Mouse (Mus musculus) heart, postnatal 4 days (tissue): ENCODE data around the gene Med8. TPM values are rescaled to one million over a fixed set of nuclear protein-coding genes. Genes with fewer than 3 reads are reported as not detected.

Experiments
- DNase-seq: peaks from one replicate; pipeline ENCODE4 v3.0.0; 2021
- total RNA-seq, 2 experiments: library from RNA; stranded (reverse); gene quantifications; 2 replicates each; pipeline ENCODE4 v1.2.3; 2021

Gene Med8
- 10 to 100 TPM; 60.2 to 60.5 TPM for total RNA-seq

DNA sequence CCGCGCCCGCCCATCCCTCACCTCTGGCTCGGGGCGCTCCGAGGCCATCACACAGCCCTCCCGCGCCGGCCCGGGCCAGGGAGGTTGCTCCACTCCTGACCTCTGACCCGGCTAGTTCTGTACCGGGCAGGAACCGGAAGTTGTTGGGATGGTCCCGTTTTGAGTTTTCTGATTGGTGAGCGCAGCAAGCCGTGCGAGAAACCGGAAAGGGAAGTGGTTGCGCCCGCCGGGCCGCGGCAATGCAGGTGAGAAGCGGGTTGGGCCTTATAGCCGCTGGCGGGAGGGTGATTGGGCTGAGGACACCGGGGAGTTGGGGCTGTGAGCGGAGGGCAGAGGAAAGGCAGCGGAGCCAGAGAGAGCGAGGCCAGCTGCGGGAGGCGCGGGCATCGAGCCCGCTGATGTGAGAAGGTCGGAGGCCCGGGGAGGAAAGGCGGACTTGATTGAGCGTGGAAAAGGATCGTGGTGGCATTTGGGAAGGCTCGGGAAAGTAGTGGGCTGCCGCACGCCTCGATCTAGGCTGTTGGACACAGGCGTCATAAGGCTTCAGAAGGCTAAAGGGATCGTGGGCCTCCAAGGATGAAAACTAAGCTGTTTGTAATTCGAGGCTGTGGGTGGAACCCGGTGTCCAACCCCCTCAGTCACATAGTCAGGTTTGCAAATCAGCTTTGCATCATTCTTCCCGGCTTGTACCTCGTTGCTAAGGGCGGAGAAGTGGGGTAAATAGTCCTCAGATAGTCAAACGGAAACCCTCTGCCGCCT is at the start of gene Med8, which contains the start of gene Szt2:
Med8 (plus strand) TSS at position 196 of the 759 bp plus-strand sequence.
Szt2 (minus strand) TSS at position 132 of the 759 bp plus-strand sequence.
- peak; percentile 91 for DNase-seq

DNA sequence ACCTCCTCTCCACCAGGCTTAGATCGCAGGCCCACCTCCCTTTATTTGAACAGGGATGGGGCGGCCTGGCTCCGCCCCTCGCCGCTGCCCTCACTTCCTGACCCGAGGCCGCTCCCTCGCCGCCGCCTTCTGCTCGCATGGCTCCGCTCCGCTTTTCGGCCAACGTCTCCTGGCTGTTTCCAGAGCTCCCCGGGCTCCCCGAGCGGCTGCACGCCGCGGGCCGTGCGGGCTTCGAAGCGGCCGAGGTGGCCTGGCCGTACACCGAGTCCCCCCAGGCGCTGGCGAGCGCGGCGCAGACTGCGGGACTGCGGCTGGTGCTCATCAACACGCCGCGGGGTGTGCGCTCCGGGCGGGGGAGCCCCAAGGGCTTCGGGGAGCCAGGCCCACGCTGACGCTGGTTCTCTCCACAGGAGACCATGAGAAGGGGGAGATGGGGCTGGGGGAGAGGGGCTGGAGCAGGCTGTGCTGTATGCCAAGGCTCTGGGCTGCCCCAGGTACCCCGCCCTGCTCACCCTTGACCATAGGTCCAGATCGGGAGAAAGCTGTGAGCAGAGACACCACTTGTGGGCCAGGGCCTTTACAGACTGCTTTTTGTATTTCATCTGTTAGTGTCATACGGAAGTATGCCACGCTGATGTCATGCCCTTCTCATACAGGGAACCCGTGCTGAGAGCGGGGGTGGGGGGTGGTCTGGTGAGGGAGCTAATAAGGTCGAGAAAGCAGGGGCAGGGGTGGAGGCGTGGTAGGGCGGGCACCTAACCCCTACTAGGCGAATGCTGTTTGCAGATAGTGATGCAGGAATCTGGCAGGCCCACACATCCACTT is 49.0 kb upstream of the Med8 start:
- peak; percentile 79 for DNase-seq

DNA sequence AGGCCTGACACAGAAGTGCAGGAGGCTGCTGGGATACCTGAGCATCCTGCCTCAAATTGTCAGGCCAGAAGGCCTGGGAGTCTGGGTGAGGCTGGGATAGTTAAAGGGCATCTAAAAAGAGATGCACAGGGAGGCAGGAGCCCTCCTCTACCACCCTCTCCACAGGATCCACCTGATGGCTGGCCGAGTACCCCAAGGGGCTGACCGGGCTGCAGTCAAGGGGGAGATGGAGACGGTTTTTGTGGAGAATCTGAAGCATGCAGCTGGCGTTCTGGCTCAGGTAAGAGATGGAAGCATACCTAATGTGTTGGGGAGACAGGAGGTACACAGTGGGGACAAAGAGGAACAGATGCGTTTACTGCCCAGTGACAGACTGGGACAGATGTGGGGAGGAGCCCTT is 47.7 kb upstream of the Med8 start:
- DNase-seq, result no peak

DNA sequence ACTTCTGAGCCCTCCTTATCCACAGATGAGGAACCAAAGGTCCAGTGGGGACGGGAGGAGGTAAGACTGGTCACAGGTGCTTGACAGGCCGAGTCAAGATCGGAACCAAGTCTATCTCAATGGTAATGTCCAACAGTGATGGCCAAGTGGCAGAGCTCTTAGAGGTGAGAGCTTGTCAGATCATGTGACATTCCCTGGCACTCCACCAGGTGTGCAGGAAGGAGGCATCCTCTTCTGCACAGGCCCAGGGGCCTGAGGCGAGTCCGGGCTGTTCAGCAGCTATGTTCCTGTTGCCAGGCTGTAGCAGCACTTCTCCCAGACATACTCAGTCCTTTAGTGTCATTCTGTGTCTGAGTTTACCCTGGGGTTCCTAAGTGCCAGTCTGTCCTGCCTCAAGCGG is 46.3 kb upstream of the Med8 start:
- DNase-seq, result no peak

DNA sequence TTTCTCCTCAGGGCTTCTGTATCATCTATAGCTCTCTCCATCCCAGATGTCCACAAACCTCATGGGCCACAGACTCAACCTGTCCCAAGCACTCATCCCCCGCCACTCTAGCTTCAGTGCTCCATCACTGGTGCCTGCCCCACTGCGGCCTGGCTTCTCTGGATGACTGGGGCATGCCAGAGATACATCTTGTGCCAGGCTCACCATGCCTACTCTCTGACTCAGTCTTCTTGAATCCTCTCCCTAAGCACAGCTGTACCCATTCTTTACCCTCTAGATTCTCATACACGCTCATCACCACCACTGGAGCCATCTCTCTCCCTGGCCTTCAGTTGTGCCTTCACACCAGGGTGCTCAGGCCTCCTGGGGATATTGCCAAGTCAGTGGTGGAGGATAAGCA is 45.2 kb upstream of the Med8 start:
- DNase-seq, result no peak

DNA sequence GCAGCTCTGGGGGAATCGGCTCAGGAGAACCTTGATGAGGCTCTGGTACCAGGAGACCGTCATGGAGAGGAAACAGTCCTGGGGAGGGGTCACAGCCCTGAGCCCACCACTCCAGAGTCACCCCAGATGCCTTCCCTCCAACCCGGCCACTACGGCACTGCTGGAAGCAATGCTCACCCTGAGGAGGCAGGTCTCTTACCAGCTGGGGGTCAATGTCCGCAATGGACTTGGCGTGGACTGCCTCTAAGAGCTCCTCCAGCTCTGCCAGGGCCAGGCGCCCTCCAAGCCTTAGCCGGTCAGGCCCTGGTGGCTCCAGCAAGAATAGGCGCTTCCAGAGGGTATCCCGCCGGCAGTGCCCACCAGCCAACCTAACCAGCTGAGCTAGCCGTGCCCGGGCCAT is 44.5 kb upstream of the Med8 start:
- DNase-seq, result no peak

DNA sequence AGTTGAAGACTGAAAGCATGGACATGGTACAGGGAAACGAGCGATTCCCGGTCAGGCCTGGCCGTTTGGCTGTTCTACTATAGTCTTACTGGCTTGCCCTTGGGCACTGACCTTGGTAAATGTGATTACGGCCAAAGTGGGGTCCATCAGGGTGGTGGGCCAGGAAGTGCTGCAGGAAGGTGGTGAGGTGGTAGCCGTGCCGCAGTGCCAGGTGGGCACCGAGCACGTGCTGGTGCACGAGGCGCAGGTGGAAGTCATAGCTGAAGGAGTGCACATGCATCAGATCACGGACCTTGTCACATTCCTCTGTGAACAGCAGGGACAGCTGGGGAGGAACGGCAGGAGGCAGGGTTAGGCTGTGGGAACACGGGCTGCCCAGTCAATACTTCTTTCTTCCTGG is 43.1 kb upstream of the Med8 start:
- DNase-seq, result no peak

DNA sequence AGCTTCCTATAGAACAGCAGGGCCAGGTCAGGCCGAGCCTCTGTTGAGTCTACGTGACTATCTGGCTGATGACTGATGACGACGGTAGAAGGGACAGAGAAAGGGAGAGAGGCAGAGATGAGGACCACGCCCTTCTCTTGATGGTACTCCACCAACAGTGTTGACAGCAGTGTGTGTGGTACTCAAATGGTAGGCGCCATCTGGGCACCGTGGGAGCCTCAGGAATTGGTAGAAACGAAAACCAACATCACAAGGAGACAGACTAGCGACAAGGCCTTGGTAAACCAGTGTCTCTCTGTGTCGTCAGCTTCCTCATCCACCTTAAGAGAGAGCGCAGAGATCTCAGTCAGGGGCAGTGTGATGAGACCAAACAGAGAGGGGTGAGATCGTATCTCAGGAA is 41.6 kb upstream of the Med8 start:
- no peak for DNase-seq

DNA sequence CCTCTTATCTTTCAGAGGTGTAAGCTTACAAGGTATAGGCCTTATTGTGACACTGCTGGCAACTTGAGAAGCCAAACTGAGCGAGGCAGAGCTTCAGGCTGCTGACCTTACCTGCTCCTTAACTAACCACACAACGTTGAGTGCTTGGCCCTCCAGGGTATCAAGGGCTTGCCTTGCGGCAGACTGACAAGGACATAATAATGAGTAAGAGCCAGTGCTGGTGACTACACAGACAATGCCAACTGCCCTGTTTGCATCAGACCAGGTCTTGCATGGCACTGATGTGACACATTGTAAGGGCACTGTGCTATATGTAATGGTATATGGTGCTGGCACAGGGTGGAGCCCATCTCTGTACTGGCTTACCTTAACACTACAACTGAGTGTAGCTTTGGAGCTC is 40.5 kb upstream of the Med8 start:
- no peak for DNase-seq

DNA sequence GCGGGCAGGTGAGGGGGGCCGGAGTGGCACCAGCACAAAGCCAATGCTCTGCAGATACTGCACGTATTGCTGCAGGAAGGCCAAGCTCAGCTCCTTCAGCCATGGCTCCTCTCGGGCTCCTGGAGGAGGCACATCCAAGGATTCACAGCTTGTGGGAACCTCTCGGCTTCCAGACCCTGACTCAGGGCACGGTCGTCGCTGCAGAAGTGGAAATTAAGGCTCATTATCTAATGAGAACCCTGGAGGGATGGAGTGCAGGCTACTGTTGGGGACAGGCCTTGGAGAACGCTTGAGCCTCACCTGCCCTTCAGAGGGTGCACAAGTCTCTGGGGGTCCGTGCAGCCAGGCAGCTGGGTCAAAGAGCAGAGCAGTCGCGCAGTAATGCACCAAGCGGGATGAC is 37.3 kb upstream of the Med8 start:
- no peak for DNase-seq

DNA sequence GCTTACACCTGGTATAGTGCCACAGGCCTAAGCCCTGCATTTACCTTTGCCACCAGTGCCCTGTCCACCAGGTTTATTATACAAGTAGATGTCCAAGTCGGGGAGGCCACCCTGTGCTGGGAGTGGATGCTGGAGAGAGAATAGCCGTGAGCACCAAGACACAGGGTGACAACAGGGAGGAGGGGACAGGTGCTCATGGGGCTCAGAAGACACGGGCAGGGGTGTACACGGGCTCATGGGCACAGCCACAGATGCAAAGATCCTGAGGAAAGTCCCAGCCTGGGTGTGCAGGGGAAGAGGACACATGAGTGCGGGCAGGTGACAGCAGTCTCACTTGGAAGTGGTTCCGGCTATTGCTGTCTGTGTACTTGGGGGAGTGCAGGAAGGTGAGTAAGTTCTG is 33.1 kb upstream of the Med8 start:
- DNase-seq, result no peak

DNA sequence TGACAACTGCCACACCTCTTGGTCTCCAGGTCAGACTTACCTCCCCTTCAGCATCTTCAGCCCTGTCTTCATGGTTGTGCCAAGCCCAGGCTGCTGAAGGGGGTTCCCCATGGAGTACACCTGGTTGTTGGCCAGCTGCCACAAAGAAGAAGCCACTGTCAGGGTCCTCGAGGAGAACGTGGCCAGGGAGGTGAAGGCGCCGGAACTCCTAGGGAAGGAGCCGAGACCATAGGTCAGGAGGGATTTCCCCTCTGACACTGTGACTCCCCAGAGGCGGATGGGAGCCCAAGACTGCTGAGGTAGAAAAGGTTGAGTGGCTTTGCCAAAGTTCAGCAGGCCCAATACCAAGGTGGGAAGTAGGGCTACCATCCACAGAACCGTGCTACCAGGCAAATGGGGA is 25.9 kb upstream of the Med8 start:
- no peak for DNase-seq

DNA sequence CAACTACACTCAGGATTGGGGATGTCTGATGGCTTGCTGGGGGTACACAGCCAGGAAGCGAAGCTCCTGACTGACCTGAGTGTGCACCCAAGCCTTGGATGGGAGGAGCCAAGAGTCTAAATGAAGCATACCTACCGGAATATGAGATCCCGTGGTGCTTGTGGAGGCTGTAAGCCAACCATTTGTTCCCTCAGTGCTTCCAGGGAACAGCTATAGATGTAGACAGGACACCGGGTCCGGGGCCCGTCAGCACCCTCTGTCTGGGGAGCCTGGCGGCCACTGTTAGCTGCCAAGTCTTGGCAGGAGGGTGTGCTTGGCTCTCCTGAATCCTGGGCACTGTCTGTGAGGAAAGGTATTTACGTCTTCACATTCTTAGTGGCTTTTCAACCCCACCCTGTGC is 21.8 kb upstream of the Med8 start:
- peak; percentile 4 for DNase-seq

DNA sequence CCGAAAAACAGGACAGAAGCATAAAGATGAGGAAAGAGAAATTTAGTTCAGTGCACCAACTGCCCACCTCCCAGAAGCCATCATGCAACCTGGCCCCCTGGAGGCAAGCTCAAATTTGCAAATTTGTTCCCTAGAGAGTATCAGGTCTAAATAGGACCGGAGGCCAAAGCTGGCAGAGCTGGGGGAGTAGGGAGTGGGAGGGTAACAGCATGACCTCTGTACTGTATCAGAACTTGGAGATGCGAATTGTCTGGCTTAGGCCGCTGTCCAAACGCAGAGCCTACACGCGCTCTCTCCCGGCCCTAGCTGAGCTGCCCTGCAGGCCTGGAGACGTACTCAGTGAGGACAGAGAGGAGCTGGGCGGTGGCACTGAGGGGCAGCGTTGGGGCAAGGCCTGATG is 19.0 kb upstream of the Med8 start:
- no peak for DNase-seq

DNA sequence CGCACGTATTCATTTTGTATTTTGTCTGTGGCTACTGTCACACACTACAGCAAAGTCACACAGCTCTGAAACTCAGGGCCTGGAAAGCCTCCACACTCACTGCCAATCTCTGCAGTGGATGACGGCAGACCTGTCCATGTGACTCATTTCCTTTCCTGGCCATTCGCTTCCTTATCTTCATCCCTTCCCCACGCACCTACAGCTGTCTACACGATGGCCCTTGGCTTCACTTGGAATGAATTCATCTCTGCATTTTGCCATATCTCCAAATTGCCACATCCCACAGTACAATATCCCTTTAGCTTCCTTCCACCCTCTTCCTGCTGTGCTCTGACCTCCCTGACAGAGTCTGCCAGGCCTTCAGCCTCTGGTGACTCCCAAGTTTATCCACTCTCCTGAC is 14.6 kb upstream of the Med8 start:
- DNase-seq, result peak; percentile 63

DNA sequence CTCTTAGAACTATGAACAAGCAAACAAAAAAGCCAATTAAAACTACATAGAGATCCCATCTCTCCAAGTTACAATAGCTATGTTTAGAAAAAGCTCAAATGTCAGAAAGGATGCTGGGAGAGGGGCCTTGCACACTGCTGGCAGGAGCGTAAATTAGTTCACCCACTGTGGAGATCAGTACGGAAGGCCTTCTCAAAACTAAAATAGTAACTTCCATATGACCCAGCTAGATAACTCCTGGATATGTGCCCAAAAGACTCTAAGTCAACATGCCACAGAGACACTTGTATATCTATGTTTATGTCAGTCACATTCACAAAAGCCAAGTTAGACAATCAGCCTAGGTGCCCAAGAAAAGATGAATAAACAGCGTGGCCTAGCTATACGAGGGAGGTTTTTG is 13.8 kb upstream of the Med8 start:
- no peak for DNase-seq

DNA sequence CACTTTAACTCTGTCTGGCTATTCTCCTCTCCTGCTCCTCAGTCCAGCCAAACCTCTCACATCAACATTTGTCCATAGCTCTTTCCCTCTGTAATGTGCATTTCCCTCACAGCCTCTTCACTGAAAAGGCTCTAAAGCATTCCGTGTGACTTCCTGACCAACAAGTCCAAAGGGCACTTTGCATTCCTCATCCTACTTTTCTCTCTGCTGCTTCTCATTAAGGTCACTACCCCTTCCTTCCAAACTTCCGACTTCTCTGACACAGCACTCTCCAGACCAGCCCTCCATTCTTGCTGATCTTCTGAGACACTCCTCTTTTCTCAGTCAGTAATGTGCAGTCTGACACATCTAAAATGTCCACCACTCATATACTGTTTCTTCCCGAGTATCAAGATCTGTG is 12.7 kb upstream of the Med8 start:
- no peak for DNase-seq

DNA sequence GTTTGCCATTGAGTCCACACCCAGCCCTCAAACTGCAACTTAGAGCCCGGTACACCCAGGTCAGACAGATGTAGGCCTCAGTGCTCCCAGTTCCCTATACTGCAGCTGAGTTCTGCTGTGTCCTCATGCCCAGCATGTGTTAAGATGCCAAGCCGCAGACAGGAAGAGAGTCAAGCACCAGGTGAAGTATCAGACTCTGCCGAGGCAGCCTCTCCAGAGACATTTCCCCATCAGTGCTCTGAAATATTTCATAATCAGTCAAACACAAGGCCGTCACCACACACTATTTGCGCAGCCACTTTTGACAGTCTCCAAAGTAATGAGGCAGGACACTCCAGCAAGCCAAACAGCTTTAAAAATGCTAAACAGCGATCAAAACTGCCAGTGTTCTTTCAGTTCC is 10.7 kb upstream of the Med8 start:
- no peak for DNase-seq

DNA sequence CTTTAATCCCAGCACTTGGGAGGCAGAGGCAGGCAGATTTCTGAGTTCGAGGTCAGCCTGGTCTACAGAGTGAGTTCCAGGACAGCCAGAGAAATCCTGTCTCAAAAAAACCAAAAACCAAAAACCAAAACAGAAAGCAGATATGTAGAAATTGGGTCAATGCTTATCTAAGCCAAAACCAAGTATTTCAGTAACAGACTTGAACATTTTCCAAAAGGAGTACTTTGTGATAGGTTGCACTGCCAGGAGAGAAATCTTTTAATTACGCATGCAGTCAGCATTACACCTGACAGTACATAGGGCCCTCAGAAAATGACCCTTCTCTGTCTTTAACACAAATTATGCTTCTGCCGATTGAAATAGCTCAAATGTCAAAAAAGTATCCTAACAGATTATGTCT is 7.7 kb upstream of the Med8 start:
- DNase-seq, result no peak

DNA sequence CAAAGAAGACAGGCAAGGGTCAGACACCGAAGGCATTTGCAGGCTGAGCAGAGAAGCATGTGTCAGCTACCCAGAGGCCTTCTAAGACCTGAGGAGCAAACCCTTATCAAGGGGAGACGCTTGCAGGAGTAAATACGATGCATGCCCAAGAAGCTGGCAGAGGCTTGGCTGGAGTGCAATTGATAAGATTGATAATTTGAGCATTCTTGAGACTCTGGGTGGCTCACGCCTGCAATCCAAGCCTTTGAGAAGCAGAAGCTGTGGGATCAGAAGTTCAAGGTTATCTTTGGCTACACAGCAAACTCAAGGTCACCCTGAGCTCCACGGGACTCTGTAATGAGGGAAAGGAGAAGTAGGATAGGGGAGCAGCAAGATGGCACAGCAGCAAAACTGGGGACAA is 7.2 kb upstream of the Med8 start:
- DNase-seq, result no peak

DNA sequence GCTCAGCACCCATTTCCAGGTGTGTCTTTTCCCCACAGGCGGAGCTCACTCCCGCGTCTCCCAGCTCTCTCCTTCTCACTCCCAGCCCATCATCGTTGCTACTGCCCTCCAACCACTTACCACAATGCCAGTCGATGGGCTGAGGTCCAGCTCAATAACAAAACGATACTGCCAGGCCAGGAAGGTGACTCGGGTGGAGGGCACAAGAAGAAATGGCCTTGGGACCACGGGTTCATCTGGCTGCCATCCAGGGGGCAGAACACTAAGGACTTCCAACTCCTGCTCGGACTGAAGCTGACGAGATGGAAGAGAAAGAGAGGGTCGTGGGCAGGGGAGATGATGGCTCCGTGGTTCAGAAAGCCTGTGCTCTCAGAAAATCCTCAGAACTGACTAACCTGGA is 6.4 kb upstream of the Med8 start:
- no peak for DNase-seq

DNA sequence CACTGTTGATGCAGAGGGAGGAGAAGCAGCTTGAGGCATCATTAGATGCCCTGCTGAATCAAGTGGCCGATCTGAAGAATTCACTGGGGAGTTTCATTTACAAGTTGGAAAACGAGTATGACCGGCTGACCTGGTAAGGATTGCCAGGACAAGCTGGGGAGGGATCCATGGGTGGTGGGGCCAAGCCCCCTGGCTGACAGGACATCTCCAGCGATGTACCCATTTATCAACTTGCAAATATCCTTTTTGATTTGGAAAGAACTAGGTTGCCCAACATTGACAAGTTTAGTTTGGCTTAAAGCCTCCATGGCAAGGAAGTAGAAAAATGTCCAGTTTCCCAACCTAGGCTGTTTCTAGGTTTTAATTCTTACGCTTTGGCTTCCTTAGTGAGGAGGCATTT is 1.7 kb downstream of the Med8 start:
- DNase-seq, result no peak

DNA sequence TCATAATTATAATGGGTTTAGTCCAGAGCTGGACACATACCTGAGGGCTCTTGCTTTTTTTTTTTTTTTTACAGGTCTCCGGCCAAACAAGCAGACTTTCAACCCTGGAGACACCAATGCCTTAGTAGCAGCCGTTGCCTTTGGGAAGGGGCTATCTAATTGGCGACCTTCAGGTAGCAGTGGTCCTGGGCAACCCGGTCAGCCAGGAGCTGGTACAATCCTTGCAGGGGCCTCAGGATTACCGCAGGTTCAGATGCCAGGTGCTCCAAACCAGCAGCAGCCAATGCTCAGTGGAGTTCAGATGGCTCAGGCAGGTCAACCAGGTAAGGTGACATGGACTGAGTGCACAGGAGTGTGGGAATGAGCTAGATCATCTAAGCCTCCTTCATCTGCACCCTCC is 4.4 kb downstream of the Med8 start:
- DNase-seq, result no peak

DNA sequence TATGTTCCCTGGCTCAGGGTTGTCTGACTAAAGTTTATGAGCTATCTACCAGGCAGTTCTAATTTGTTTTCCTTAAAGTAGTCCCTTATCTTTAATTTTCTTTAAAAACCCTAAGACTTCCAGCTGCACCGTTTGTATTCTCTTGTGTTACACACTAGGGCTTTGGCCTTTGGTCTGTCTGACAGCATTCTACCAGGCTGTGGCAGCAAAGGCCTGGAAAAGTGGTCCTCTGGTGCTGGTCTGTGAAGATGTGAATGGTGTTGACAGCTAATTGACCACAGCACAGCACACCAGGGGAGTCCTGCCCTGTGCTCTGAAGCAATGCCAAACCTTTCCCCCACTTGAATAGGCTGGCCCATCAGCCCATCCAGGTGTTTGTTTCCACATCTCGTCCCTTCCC is 6.6 kb downstream of the Med8 start:
- no peak for DNase-seq
